Mouse (Mus musculus): ENCODE results near the gene Wee1.

GRCm38 (mm10) chr7:110122565-110123422 lies 948 bp downstream of the Wee1 start:
- no peak for TF ChIP-seq CTCF (IDR thresholded peaks at IDR 0.05; ENCODE audit: low read depth, low read length)
- TF ChIP-seq POLR2A (IDR thresholded peaks at IDR 0.05; ENCODE audit: extremely low read depth, insufficient read depth, low read length): peak; percentile 52; the same call in 1 of the 2 replicates
